Mouse (Mus musculus): ENCODE measurements around the gene Gja1. TPM values are rescaled to one million over a fixed set of nuclear protein-coding genes. Genes with fewer than 3 reads are reported as not detected.
"Not testable (repeated sequence)": the region's sequence is repeated elsewhere in the genome, so short reads cannot be mapped to it uniquely, and the experiment has no call there.

Gja1 gene
- total RNA-seq (2021): 100 to 1,000 TPM; 408 to 455 TPM
- long read RNA-seq, experiment 1, transcript Gja1-201 (2 exons, 3,071 nt): major isoform, 737 of 787 reads
- long read RNA-seq, experiment 1, partial matches to known transcripts: 47 of 787 reads
- long read RNA-seq, experiment 1, other reads (novel, unspliced or antisense): 2 of 787 reads
- long read RNA-seq, experiment 2, transcript Gja1-201 (2 exons, 3,071 nt): major isoform, 304 of 335 reads
- long read RNA-seq, experiment 2, partial matches to known transcripts: 0 of 335 reads
- long read RNA-seq, experiment 2, other reads (novel, unspliced or antisense): 31 of 335 reads

GRCm38 (mm10) chr10:56377097-56377965 lies at the start of gene Gja1:
TSS of gene Gja1 (plus strand) at chr10:56377330.
- DNase-seq: peak; percentile 82 to 87

- peak; percentile 58 to 86 for DNase-seq
These were observed 38.2 kb upstream of the Gja1 start for GRCm38 (mm10) chr10:56338851-56339489.

GRCm38 (mm10) chr10:56360472-56360871 lies 16.7 kb upstream of the Gja1 start:
- DNase-seq: no peak

- peak; percentile 71 to 89 for DNase-seq
These were observed 8.1 kb upstream of the Gja1 start for GRCm38 (mm10) chr10:56369073-56369472.

- peak; percentile 38 to 58 for DNase-seq
These were observed 4.0 kb upstream of the Gja1 start for GRCm38 (mm10) chr10:56373021-56373720.

GRCm38 (mm10) chr10:56374169-56374568 lies 3.0 kb upstream of the Gja1 start:
- DNase-seq: no peak

- DNase-seq: peak; percentile 10 to 44
These were observed 1.1 kb upstream of the Gja1 start for GRCm38 (mm10) chr10:56375906-56376468.

- peak; percentile 21 to 60 for DNase-seq
These were observed 977 bp downstream of the Gja1 start for GRCm38 (mm10) chr10:56377966-56378647.

- DNase-seq: peak; percentile 60 to 76
These were observed 1.6 kb downstream of the Gja1 start for GRCm38 (mm10) chr10:56378648-56379254.

GRCm38 (mm10) chr10:56379720-56380119 lies 2.6 kb downstream of the Gja1 start:
- peak; percentile 16 to 41 for DNase-seq

GRCm38 (mm10) chr10:56385195-56386109 lies 8.3 kb downstream of the Gja1 start:
- DNase-seq: peak in 1 of 2 experiments; percentile 26

GRCm38 (mm10) chr10:56393095-56393784 lies 16.1 kb downstream of the Gja1 start:
- DNase-seq: no peak

GRCm38 (mm10) chr10:56393815-56394417 lies 16.8 kb downstream of the Gja1 start:
- DNase-seq: not testable (repeated sequence)

GRCm38 (mm10) chr10:56397875-56398274 lies 20.7 kb downstream of the Gja1 start:
- DNase-seq: no peak

- no peak for DNase-seq
These were observed 21.2 kb downstream of the Gja1 start for GRCm38 (mm10) chr10:56398310-56398709.

GRCm38 (mm10) chr10:56401396-56401795 lies 24.3 kb downstream of the Gja1 start:
- not testable (repeated sequence) for DNase-seq

- no peak for DNase-seq
These were observed 28.8 kb downstream of the Gja1 start for GRCm38 (mm10) chr10:56405934-56406333.

- no peak for DNase-seq
These were observed 29.4 kb downstream of the Gja1 start for GRCm38 (mm10) chr10:56406386-56407130.

All from heart, adult 18-20 months (tissue).